Mouse (Mus musculus): ENCODE measurements around the gene Dnm2.
"Not testable (repeated sequence)": the region's sequence is repeated elsewhere in the genome, so short reads cannot be mapped to it uniquely, and the experiment has no call there.

Gene Dnm2

GRCm38 (mm10) chr9:21508871-21509404, 84.2 kb downstream of the Dnm2 start:
- DNase-seq, result no peak

GRCm38 (mm10) chr9:21509772-21510688, 85.3 kb downstream of the Dnm2 start, which contains the start of gene Tmed1:
TSS of gene Tmed1 (minus strand) at chr9:21510252.
- DNase-seq, result peak; percentile 96 to 97

GRCm38 (mm10) chr9:21510689-21511015, 85.9 kb downstream of the Dnm2 start:
- no peak for DNase-seq

- no peak for DNase-seq
These were observed 86.3 kb downstream of the Dnm2 start for GRCm38 (mm10) chr9:21511052-21511451.

- DNase-seq, result no peak
These were observed 88.8 kb downstream of the Dnm2 start for GRCm38 (mm10) chr9:21513466-21513865.

- no peak for DNase-seq
These were observed 93.3 kb downstream of the Dnm2 start for GRCm38 (mm10) chr9:21517947-21518495.

- not testable (repeated sequence) for DNase-seq
These were observed 94.0 kb downstream of the Dnm2 start for GRCm38 (mm10) chr9:21518690-21519089.

GRCm38 (mm10) chr9:21525142-21525936, 100.6 kb downstream of the Dnm2 start:
- DNase-seq, result no peak

- DNase-seq, result peak in 1 of 2 experiments; percentile 45
These were observed 101.4 kb downstream of the Dnm2 start, which contains the start of gene AB124611 for GRCm38 (mm10) chr9:21525937-21526633. TSS of gene AB124611 (plus strand) at chr9:21526176.

- no peak for DNase-seq
These were observed 101.9 kb downstream of the Dnm2 start for GRCm38 (mm10) chr9:21526634-21526944.

- DNase-seq, result no peak
These were observed 102.5 kb downstream of the Dnm2 start for GRCm38 (mm10) chr9:21527100-21527801.

- no peak for DNase-seq
These were observed 103.2 kb downstream of the Dnm2 start for GRCm38 (mm10) chr9:21527917-21528324.

- no peak for DNase-seq
These were observed 111.8 kb downstream of the Dnm2 start for GRCm38 (mm10) chr9:21536501-21536900.

GRCm38 (mm10) chr9:21537009-21537408, 112.3 kb downstream of the Dnm2 start:
- no peak for DNase-seq

GRCm38 (mm10) chr9:21539981-21540753, 115.5 kb downstream of the Dnm2 start:
- DNase-seq, result no peak

GRCm38 (mm10) chr9:21542001-21542400, 117.3 kb downstream of the Dnm2 start:
- not testable (repeated sequence) for DNase-seq

- no peak for DNase-seq
These were observed 120.7 kb downstream of the Dnm2 start for GRCm38 (mm10) chr9:21545351-21545915.

GRCm38 (mm10) chr9:21545916-21546788, 121.4 kb downstream of the Dnm2 start:
- peak; percentile 99 for DNase-seq

- DNase-seq, result no peak
These were observed 122.0 kb downstream of the Dnm2 start, which contains the start of gene Carm1 for GRCm38 (mm10) chr9:21546789-21547074. TSS of gene Carm1 (plus strand) at chr9:21546894.

All from kidney, postnatal 25 days (tissue).